Mouse (Mus musculus): ENCODE results near the gene Lrrc32.

GRCm38 (mm10) chr7:98490911-98491310 lies 1.8 kb downstream of the Lrrc32 start:
- no peak for TF ChIP-seq EP300 (IDR thresholded peaks at IDR 0.05; ENCODE audit: insufficient read depth, low read depth, low read length)
- no peak for TF ChIP-seq POLR2A (IDR thresholded peaks at IDR 0.05; ENCODE audit: insufficient read depth, low read length)
